Comparison of ENCODE assay signal across 8 mouse cellular contexts in genomic region chr14:57344781-57345492, GRCm38 (mm10). TPM values are rescaled to one million over a fixed set of nuclear protein-coding genes. Genes with fewer than 3 reads are reported as not detected.
DNase-seq lines count a peak whose midpoint lies in the region; ATAC-seq and TF ChIP-seq lines count a peak whose summit lies in the region.

No protein-coding gene starts in this region.

- no peaks in the 10 kb centered on the region for H3K27me3 ChIP-seq in spleen, adult 2 months (ENCODE audit: control insufficient read depth, insufficient read depth, low read length)
- H3K27me3 ChIP-seq in heart, embryonic 15.5 days, result no peaks in the 10 kb centered on the region
- no peaks in the 10 kb centered on the region for H3K27me3 ChIP-seq in limb, embryonic 15.5 days
- no peaks in the 10 kb centered on the region for H3K27me3 ChIP-seq in neural tube, embryonic 15.5 days (replicated peaks)

- peak overlapping the region; percentile 27; the same call in 1 of the 2 replicates for H3K27ac ChIP-seq in spleen, adult 2 months (ENCODE audit: insufficient read depth, low read length)
- no peak overlapping the region for H3K27ac ChIP-seq in heart, embryonic 15.5 days
- H3K27ac ChIP-seq in limb, embryonic 15.5 days, result no peak overlapping the region
- 0 out of 2 replicates have a peak overlapping the region, but pooled peaks have one; percentile 1 for H3K27ac ChIP-seq in neural tube, embryonic 15.5 days (replicated peaks)
- no peak overlapping the region for H3K27ac ChIP-seq in left cerebral cortex, adult 2 months

- intact Hi-C loops in left cerebral cortex, adult 2 months (cut with DNase I), result loop anchor here (5.0 kb wide), 1 partner anchor 238 kb away; no protein-coding TSS in a partner anchor

- H3K4me3 ChIP-seq in spleen, adult 2 months (ENCODE audit: extremely low read depth, insufficient read depth, insufficient read length), result no peak overlapping the region
- H3K4me3 ChIP-seq in heart, embryonic 15.5 days, result peak overlapping the region; percentile 30
- no peak overlapping the region for H3K4me3 ChIP-seq in limb, embryonic 15.5 days
- H3K4me3 ChIP-seq in neural tube, embryonic 15.5 days (replicated peaks), result no peak overlapping the region
- H3K4me3 ChIP-seq in left cerebral cortex, adult 2 months, result no peak overlapping the region

- H3K4me1 ChIP-seq in spleen, adult 2 months (ENCODE audit: control insufficient read depth, insufficient read depth, insufficient read length), result no peaks in the 10 kb centered on the region
- H3K4me1 ChIP-seq in heart, embryonic 15.5 days (replicated peaks), result peaks cover 25% of the 10 kb centered on the region
- H3K4me1 ChIP-seq in limb, embryonic 15.5 days, result peaks cover 3% of the 10 kb centered on the region; the same call in 1 of the 2 replicates
- H3K4me1 ChIP-seq in neural tube, embryonic 15.5 days, result peaks cover 2% of the 10 kb centered on the region; the same call in 1 of the 2 replicates

- no peak for TF ChIP-seq CTCF in spleen, adult 2 months (IDR thresholded peaks at IDR 0.05; ENCODE audit: extremely low read depth, insufficient read depth, insufficient read length, insufficient replicate concordance)
- no peak for TF ChIP-seq CTCF in left cerebral cortex, adult 2 months (IDR thresholded peaks at IDR 0.05)

- peak overlapping the region; percentile 54 for H3K4me2 ChIP-seq in heart, embryonic 15.5 days
- H3K4me2 ChIP-seq in limb, embryonic 15.5 days, result peak overlapping the region; percentile 4; the same call in 1 of the 2 replicates
- H3K4me2 ChIP-seq in neural tube, embryonic 15.5 days, result 0 out of 2 replicates have a peak overlapping the region, but pooled peaks have one; percentile 17

- no peaks in the 10 kb centered on the region for H3K9me3 ChIP-seq in heart, embryonic 15.5 days (replicated peaks)
- H3K9me3 ChIP-seq in limb, embryonic 15.5 days, result no peaks in the 10 kb centered on the region
- H3K9me3 ChIP-seq in neural tube, embryonic 15.5 days (replicated peaks), result no peaks in the 10 kb centered on the region

- no peak for TF ChIP-seq POLR2A in spleen, adult 2 months (IDR thresholded peaks at IDR 0.05; ENCODE audit: low read depth, low read length)

- 73% methylated on average over 25 of the region's 25 CpGs for WGBS in spleen, adult 2 months
- WGBS in heart, embryonic 15.5 days, result 32% methylated on average over 25 of the region's 25 CpGs
- WGBS in limb, embryonic 15.5 days, result 67% methylated on average over 25 of the region's 25 CpGs
- WGBS in neural tube, embryonic 15.5 days, result 78% methylated on average over 25 of the region's 25 CpGs

- DNase-seq in spleen, adult 2 months (ENCODE audit: low read depth in 1 of 2, low spot score in 2 of 2), result peak in 1 of 2 experiments; percentile 1
- no peak for DNase-seq in spleen, postnatal 14 days (ENCODE audit: low spot score in 2 of 2)
- DNase-seq in left cerebral cortex, adult 2 months (ENCODE audit: extremely low spot score in 1 of 2, low spot score in 2 of 2), result no peak
- DNase-seq in layer of hippocampus, postnatal 36 days, result no peak
- DNase-seq in gastrocnemius, adult 8-10 months (ENCODE audit: low spot score in 2 of 2), result no peak

- 0 out of 2 replicates have a peak, but pooled peaks have one; percentile 27 for ATAC-seq in heart, embryonic 15.5 days (replicated peaks; ENCODE audit: insufficient number of reproducible peaks, insufficient read depth, low FRiP score, low read depth)
- no peak for ATAC-seq in limb, embryonic 15.5 days (ENCODE audit: insufficient number of reproducible peaks, low FRiP score, low TSS enrichment, low read depth)
- no peak for ATAC-seq in neural tube, embryonic 15.5 days (ENCODE audit: low FRiP score)

- no peak overlapping the region for H3K9ac ChIP-seq in heart, embryonic 15.5 days
- H3K9ac ChIP-seq in limb, embryonic 15.5 days, result no peak overlapping the region
- H3K9ac ChIP-seq in neural tube, embryonic 15.5 days (replicated peaks), result no peak overlapping the region

- no peaks in the 10 kb centered on the region for H3K36me3 ChIP-seq in spleen, adult 2 months (ENCODE audit: control insufficient read depth, insufficient read depth, low read length)
- H3K36me3 ChIP-seq in heart, embryonic 15.5 days, result no peaks in the 10 kb centered on the region
- H3K36me3 ChIP-seq in limb, embryonic 15.5 days, result no peaks in the 10 kb centered on the region
- H3K36me3 ChIP-seq in neural tube, embryonic 15.5 days, result no peaks in the 10 kb centered on the region

RNA-seq across cellular contexts. Expression of gene Cryl1, which starts 53.4 kb away (rescaled TPM):
- polyA plus RNA-seq in spleen, adult 2 months (2012; rRNA removed), result 14.7 and 14.9 TPM in 2 replicates
- polyA plus RNA-seq in heart, embryonic 15.5 days (2015; fragmentation: Nextera tagmentation; extraction: Ambion mirVana), result 10.8 and 20.0 TPM in 2 replicates
- 51.1 and 53.1 TPM in 2 replicates for polyA plus RNA-seq in limb, embryonic 15.5 days (2015; fragmentation: Nextera tagmentation; extraction: Ambion mirVana)
- polyA plus RNA-seq in neural tube, embryonic 15.5 days (2015; fragmentation: Nextera tagmentation; extraction: Ambion mirVana), result 12.2 and 24.5 TPM in 2 replicates
- total RNA-seq in left cerebral cortex, adult 2 months (2021), result 10 to 100 TPM; 16.1 to 19.7 TPM
- 10 to 100 TPM; 16.5 to 17.8 TPM for total RNA-seq in layer of hippocampus, postnatal 36 days (2021)
- 1 to 10 TPM; 5.1 to 6.3 (median 5.9) TPM for total RNA-seq in gastrocnemius, adult 8-10 months (2022)

Comparison
In these comparisons a context has a peak if more than half of its experiments do, and no peak if none do; other contexts are left out.
1. H3K27ac ChIP-seq: peak in spleen, adult 2 months (single experiment) and neural tube, embryonic 15.5 days (single experiment); none in heart, embryonic 15.5 days (single experiment), limb, embryonic 15.5 days (single experiment) and left cerebral cortex, adult 2 months (single experiment).
2. H3K4me2 ChIP-seq: peak in every context shown above with its lines; median percentile 54 in heart, embryonic 15.5 days; 17 in neural tube, embryonic 15.5 days; 4 in limb, embryonic 15.5 days.